Mouse (Mus musculus): ENCODE data around the gene Pak6.

Pak6 gene

DNA sequence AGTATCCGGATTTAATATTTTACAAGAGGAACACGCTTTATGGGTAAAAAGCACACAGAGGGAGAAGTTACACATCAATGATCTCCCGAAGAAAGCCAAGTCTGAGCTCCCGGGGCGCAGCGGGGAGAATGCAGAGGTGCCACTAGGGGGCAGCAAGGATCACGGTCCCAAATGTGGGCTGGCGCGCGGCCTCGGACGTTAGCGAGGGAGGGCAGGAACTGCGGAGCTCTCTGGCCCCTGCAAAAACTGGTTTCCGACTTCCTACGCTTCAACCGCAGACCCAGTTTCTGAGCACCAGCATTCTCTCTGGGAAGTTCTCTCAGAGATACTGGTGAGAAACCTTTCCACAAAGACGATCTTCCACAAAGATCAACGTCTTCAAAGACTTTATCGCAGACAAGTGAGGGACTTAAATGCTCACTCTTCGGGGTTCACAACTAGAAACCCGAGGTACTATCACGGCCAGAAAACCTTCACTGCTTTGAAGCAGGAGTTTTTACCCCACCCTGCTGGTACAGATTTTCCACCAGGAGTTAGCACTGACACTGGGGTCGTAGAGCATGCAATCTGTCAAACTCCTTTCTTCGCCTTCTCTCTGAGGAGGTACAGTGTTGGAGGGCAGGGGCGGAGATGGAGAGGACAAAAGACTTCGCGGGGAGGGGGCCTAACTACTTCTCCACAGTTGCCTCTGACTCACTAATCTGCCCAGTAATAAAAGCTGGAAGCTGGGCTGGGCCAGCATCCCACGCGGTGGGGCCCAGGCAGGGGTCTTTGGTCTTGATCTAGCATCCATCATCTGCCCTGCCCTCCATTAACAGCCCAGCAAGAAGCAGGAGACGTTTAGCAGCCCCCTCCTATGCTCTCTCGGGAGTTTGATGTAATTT lies 37.3 kb downstream of the Pak6 start:
- peak; percentile 74 to 82 for DNase-seq

DNA sequence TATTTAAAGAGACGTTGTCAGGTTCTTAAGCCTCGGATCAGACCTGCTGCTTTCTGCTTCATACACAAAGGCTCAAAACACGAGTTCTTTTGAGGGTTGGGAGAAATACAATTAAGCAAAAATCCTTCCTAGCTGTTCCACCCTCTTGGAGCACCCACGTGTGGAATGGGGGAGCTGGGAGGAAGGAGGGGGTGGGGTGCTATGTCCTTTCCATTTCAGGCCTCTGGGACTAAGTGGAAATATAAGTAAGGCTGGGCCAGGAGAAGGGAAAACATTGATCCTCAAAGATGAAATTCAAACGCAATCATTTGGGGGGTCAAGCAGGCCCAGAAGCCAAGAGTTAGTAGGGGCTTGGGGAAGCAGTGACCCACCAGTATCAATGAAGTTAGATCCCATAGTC lies 38.1 kb downstream of the Pak6 start:
- DNase-seq: no peak

DNA sequence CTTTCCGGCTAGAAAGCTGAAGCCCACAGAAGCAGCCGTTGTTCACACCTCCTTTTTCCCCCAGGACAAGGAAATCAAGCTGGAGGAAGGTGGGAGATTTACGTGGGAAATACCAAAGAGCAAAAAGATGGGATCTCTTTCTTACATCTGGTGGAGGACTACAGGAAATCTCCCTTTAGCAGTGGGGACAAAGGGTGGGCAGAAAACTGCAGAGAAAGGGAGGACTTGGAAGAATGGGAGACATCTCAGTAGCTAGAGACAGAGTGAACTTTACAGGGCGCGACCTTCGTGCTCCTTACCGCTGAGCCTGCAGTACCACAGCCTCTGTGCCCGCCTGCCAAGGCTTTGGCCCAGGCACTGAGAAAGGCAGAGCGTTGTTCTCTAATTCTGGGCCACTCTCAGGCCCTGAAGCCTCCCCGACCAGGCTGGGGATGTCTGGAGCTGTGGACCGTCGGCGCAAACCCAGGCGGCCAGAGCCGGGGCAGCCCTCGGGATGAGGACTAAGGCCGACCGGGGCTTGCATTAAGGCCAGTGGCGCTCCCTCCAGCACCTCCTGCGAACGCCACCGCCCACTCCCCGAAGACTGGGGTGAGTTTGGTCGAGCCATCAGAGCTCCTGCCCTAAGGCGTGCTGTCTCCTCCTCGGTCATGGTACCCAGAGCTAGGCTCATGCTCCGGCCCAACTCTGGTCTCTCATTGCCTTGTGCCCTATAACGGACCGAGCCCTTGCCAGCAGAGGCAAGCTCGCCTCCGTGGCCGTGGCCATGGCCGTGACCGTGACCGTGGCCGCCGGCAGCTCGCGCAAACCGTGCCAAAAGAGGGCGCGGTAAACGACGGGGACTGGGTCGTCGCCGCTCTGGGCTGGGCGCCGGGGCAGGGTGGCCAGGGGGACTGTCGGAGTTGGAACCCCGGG lies 39.1 kb downstream of the Pak6 start:
- DNase-seq: peak in 1 of 2 experiments; percentile 10

DNA sequence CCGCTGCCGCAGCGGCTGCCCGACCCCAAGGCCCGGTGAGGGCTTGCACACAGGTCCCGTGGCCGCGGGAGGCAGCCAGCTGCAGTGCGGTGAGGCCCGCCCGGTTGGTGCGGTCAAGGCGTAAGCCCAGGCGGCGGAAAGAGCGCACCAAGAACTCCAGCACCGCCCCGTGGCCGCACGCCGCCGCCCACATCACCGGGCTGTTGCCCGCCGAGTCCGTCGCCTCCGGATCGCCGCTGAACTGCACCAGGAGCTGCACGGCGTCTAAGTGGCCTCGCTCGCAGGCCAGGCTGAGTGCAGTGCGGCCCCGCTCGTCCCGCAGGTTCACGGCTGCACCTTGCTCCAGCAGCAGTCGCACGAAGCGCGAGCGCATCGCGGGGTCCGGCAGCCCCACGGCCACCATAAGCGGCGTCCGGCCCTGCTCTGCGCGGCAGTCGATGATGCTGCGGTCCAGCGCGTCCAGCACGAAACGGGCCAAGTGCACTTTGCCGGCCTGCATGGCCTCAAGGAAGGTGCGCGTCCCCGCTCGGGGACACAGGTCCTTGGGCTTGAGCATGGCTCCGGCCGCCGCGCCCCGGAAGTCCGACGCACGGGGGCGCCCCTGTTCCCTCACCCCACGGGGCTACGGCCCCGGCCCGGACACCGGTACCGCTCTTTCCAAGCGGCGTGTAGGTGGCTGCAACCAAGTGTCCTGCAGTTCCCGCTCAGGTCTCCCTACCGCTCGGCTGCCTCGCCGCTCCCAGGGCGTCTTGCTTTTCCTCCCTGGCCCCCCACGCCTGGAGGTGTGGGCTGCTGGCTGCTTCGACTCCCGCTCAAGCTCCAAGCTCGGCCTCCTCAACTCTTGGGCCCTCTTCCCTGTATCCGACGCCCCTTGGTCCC lies 40.0 kb downstream of the Pak6 start:
- DNase-seq: peak in 1 of 2 experiments; percentile 45

DNA sequence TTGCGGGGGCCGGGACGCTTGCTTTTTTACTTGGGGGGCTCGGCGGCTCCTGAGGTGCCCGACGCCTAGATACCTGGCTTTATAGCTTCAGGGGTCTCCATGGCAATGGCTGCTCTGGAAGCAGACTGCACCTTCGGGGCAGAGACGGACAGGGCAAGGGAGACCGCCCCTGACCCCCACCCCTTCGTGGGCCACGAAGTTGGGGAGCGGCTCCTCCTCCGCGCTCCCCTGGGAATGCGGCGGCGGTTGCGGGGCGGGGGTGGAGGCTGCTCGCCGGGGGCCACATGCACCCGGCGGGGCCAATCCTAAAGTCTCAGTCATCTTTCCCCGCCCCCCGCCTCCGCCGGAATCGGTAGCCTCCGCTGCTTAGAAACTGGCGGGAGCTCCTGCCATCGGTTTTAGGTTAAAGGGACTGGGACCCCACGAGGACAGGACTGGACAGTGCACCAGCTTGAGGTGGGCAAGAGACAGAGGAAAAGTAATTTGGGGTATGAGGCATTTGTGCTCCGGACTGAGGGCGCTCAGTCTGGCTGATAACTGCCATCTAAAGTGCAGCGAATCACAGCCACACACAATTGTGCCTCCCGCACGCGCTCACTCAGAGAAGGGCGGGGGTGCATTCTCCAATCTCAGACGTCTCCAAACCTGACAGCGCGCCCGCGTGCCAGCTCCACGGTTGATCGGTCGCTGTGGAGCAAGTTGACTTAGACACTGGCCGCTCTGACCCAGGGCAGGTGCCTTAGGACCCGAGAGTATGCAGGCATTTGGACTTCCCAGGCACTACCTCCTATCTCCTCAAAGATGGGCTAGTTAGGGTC lies 41.0 kb downstream of the Pak6 start, which contains the start of gene Ankrd63:
Ankrd63 (minus strand) TSS at position 51 of the 818 bp plus-strand sequence.
- peak in 1 of 2 experiments; percentile 11 for DNase-seq

DNA sequence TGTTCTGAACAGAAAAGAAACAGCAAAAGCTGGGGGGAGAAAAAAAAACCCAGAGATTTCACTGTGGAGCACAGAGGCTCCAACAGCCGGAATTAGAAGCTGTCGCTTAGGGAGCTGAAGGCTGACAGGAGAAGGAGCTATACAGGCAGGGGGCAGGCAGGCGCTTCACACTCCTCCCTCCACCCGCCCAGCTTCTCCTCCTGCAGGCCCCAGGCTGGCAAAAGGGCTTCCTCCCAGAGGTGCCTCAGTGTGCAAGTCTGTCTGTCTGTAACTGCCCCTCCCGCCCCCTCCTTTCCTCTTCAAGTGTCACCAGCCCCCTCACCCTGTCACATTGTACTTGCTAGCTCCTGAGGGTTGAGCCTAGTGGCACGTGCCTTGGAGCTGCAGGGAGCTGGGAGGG lies 43.3 kb downstream of the Pak6 start:
- DNase-seq: no peak

DNA sequence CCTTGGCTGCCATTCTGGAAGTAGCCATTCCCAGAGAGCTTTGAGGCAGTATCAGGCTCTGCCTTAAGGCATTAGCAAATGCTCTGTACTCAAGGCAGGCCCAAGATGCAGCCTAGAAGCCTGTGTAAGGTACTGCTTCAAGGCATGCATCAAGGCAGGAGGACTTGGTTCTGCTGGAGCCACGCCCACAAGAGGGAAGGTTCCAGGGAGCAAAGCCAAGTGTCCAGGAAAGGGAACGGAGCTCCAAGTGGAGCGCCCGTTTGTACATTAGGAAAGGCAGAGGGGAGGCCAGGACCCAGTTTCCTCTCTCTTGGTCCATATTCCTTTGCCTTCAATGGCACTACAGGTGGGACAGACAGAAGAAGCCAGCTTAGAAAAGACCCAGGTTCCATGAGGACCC lies 45.4 kb downstream of the Pak6 start:
- DNase-seq: no peak

DNA sequence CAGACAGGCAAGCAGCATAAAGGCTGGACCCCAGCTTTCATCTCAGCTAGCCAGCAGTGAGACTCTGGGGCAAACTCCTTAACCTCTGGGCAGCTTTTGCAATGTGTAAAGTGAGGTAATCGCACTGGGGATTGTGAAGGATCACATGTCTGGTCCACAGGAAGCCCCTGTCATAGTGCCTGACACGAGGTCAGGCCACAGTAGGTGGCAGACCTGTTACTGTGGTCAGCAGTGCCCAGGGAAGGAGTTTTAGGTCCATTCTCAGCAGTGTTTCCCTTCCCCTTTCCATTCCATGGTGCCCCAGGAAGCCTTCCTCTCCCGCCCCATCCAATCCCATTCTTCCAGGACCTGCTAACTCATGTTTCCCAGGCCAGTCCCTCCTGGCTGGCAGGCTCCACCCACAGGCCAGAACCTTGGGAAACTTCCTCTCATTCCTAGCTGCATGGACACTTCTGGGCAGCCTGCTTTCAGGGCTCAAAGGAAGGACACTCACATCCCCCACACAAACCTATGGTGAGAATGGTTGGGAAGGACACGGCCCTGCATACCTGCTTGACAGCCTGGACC lies 46.6 kb downstream of the Pak6 start:
- no peak for DNase-seq

DNA sequence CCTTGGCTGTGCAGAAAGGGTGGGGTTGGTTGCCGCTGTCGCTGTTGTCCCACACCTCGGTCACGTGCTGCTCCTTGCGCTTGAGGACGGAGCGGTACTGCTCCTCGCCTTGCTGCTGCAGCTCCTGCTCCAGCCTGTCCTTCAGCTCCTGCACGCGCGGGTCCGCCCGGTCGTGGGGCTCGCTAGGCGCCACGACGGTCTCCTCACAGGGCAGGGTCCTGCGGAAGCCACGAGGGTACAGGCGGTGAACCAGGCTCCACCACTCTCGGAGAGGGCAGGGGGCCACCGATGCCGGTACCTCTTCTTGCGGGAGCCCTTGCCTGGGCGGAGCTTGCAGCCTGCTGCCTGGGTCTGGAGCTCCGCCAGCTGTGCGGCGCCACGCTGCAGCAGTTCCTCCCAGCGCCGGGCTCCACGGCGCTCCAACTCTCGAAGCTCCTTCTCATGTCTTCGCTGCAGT lies 48.0 kb downstream of the Pak6 start:
- peak; percentile 28 to 38 for DNase-seq

DNA sequence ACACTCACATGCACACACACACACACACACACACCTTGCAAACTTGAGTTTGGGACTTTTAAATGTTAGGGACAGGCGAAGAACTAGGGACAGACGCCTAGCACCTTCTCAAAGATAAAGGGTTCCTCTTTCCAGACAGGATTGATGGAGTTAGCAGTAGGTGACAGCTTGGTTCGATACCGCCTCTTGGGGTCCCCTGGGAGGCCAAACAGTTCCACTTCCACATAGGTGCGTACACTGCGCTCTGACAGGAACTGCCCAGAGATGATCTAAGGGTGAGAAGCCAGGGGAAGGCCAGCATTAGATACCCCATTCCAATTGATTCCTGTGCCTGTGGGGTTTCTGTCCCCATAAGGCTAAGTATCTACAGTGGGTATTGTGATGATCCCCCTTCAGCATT lies 50.5 kb downstream of the Pak6 start:
- no peak for DNase-seq

DNA sequence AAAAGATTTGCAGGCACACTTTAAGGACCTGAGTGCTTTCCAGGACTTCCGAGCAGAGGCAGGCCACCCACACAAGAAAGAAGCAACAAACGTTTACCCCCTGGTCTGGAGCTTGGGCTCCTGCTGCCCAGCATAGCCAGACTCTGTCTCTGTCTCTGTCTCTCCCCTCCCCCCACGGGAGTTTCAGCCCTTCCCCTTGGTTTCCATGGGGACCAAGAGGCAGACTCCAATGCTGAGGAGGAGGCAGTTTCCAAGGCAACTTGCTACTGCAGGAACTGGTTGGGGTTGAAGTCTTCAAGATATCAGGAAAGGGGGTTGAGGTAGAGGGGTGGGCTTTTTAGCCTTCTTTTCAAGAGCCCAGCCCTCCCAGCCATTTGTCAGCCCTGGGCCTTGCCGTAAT lies 51.1 kb downstream of the Pak6 start:
- no peak for DNase-seq

DNA sequence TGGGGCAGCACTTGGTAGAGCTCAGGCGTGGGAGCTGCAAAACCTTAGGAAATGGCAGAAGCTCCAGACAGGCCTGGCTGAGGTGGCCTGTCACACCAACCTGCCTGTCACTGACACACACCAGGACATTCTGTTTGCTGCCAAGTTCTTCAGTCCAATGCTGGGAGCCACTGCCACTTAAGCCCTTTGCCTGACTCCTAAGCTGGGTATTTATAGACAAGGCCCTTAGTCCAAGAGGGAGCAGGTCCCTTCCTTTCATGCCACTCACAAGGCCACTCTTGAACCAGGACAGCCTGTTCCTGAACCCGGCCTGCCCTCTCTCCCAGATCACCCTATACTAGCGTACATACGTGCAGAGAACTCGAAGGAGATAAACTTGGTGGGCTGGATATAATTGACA lies 53.6 kb downstream of the Pak6 start:
- no peak for DNase-seq

DNA sequence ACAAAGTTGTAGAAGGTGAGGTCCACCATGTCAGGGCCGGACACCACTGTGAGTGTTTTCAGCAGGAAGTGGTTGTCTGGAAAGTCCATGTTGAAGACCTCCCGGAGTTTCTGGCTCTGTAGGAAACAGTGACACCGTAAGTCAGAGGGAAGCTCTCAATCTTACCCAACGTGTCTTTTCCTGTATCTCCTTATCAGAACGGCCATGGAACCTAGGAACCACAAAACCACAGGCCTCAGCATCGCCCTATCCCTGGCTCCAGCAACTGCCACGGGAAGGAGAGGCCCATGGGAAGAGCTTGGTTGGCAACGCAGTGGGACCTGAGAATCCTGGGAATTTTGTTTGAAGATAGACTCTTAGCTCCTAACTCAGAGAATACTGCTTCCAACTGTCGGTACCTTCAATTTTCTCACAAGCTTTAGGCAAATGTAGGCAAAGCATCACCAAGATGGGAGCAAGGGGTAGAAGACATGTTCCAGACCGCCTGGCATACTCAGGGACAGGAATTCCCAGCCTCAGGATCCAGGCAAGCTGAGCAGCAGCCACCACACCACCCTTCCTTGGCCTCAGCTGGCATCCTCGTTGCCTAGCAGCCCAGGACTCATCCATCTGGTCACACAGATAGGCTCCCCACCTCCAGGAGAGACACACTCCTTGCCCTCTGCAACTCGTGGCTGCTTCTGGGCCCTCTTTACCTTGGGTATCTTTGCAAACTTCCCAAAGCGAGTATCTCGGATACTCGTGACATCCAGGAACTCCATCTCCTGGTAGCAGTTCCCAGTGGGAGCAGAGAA lies 60.8 kb downstream of the Pak6 start:
- no peak for DNase-seq

DNA sequence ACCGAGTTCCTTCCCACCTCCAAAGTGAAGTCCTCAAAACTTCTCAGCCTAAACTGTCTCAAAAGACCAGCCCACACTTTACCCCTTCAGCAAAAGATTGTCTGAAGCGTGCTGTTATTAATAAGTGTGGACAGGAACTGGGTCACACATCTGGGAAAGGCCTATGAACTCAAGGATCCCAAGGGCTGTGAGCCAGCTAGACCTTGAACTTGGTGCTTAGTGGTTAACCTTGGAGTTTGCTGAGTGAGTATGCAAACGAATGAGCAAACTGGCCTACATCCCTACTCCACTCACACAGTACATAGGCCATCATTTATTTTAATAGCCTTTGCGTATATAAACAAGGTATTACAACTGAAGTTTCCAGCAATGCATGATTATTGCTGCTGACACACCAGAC lies 62.4 kb downstream of the Pak6 start:
- no peak for DNase-seq

DNA sequence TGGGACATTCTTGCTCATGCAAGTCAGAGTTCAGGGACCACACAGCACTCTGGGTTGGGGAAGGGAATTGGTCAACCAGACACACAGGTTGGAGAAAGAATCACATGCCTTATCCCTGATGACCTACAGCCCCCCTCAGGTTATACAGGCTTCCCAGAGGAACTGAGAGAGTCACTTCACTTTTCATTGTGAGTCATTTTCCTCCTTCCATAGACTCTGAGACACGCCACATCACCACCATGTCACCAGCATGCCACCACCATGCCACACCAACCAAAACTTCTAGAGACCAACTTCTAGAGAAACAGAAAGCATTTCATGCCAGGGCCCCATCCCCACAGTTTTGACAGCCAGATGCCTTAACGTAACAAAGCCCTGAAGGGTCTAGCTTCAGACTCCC lies 63.8 kb downstream of the Pak6 start:
- no peak for DNase-seq

DNA sequence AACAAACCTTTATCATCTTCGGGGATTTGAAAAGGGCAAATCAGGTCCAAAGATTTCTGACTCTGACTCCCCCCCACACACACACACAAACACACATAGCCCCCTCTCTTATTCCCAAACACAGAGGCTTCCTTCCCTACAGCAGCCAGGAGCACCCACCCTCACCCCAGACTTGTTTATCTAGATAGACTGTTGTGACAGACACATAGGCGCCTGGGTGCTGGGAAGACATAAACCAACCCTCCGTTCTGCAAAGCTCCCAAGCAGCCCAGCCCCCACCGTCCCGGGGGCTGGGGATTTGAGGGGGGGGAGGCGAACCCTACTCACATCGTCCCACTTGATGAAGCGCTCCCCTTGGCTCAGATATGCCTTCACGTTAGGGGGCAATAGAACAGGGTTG lies 64.8 kb downstream of the Pak6 start:
- no peak for DNase-seq

DNA sequence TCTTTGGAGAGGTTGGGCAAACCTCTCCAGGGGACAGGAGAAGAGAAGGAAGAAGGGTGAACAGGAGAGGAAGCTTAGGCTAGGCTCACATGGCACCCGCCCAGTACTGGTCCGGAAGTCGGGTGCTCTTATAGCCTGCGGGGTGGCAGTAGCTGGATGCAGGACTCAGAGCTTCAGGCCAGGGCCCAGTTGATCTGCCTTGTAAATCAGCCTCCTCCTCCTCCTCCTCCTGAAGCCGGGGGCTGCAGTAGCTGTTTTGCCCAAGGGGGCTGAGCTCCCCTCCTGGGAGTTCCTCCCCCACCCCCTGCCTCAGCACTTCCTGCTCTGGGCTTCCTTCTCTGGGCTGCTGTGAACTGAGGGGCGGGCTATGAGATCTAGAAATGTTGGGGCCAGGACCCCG lies 65.2 kb downstream of the Pak6 start, which contains the start of gene Plcb2:
Plcb2 (minus strand) TSS at position 102 of the 400 bp plus-strand sequence.
- no peak for DNase-seq

DNA sequence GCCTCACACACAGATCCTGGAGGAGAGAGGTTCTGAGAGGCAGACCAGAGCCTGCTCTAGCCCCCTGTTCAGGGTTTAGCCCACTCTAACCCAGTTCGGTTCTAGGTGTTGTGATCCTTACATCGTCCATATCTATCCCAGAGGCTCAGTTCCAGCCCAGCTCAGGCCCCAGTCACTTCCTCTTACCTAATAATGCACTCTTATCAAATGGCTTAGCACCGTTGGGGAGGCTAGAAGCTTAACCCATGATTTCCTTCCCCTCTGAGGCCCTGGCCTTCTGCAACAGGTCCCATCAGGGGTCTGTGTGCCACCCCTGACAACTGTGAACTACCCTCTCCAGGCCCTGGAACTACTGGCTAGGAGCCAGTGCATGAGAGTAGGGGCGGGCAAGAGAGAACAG lies 66.1 kb downstream of the Pak6 start:
- DNase-seq: no peak

DNA sequence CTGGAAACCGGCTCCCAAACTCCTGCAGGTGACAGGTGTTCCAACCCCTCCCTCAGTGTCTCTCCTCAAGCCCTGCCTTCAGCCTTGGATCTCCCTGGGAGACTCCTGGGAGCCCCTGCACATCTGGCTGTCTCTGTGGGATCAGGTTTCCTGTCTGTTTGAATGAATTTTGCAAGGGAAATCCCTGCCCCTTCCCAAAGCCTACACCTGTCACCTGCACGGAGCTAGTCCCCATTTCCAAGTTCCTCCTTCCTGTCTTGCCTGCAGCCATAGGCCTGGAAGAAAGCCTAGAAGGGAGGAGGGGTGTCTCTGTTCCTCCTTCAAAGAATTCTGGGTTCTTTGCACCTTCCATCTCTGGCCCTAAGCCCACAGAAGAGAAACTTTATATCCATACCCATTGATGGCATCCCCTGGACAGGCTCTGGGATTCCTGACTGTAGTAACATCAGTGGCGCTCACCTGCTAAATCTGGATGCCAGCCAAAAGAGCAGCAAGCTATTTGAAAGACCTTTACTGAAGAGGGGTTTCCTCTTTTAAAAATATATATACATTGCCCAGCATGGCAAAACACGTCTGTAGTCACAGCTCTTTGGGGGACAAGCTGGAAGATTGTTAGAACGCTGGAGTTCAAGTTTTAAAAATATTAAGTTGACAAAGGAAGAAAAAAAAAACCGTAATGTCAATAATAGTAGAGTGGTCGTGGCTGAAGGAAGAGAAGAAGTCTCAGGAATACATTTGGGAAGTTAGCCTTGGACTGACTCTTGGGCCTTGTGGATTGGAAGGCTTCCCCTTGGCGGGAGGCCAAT lies 66.9 kb downstream of the Pak6 start:
- DNase-seq: no peak

DNA sequence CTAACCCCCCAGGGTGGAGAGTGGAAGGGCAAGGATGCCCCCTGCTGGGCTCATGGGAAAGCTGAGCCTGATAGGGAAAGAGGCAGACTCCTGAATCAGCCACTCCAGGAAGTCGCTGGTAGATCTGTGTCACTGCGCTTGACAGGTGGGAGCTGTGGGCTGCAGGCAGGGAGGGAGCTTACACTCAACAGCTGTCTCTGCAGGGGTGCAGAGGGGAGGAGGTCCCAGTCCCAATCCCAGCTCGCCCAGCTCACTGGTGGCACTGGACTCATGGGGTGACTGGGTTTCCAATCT lies 67.5 kb downstream of the Pak6 start:
- DNase-seq: no peak

Measured in cerebellum, adult 18-20 months (tissue).